Mouse (Mus musculus): ENCODE data around the gene Arhgap15. TPM values are rescaled to one million over a fixed set of nuclear protein-coding genes. Genes with fewer than 3 reads are reported as not detected.
A peak's percentile ranks its signal among the peaks of the same experiment; 100 is the strongest.

Arhgap15 gene
- total RNA-seq, 2 experiments from 2014 or later, result 0.82 to 1.0 TPM

- intact Hi-C loops (cut with DNase I), result no loop called here
- DNase-seq, result peak in 1 of 2 experiments; percentile 7
Measured at GRCm38 (mm10) chr2:43772640-43773039, 24.0 kb downstream of the Arhgap15 start.

- intact Hi-C loops (cut with DNase I), result no loop called here
Measured at GRCm38 (mm10) chr2:43782157-43782556, 33.5 kb downstream of the Arhgap15 start.

GRCm38 (mm10) chr2:43783759-43784735 lies 35.4 kb downstream of the Arhgap15 start:
- no peak for DNase-seq
- intact Hi-C loops (cut with DNase I), result no loop called here

More at GRCm38 (mm10) chr2:43782157-43782556, 33.5 kb downstream of the Arhgap15 start:
- no peak for DNase-seq

DNA sequence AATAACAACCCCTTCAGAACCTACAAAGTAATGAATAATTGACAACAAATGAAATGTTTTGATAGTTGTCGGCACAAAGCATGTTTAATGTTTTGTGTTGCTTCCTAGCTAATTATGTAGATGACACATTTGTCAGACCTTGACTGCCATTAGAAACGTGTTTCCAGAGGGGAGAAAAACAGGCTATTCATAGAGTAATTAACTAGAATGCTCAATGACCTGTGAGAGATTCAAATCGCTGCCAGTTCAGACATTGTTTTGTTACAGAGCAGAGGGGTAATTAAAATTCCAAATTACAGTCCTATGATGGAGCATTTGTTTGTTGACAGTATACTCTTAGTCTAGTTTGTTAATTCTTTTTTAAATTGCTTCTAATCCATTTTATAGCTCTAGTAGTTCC lies 37.5 kb downstream of the Arhgap15 start:
- intact Hi-C loops (cut with DNase I), result loop anchor here (5.0 kb wide), 1 partner anchor 66 kb away; no protein-coding TSS in a partner anchor
- no peak for DNase-seq

GRCm38 (mm10) chr2:43787141-43787540 lies 38.5 kb downstream of the Arhgap15 start:
- intact Hi-C loops (cut with DNase I), result loop anchor here (1.0 to 5.0 kb wide), 2 partner anchors 65 to 115 kb away; no protein-coding TSS in a partner anchor
- peak; percentile 23 to 36 for DNase-seq

DNA sequence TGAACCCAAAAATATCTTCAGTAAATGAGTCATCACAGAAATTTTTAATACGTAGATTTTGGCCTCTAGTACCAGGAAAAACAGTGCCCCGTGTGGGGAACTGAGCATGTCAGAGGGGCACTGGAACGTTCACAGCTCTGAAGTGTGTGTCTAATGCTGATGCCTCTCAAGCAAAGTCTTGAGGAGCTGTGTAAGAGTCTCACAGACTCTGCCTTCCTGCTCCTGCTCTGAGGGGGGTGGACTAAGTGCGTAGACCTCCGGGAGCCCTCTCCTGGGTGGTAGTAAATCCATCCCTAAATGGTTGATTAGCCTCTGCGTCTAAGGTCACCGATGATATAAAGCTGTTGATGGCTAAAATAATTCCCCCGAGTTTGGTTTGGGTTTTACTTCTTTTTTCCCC lies 39.9 kb downstream of the Arhgap15 start:
- no peak for DNase-seq
- intact Hi-C loops (cut with DNase I), result loop anchor here (5.0 kb wide), 1 partner anchor 64 kb away; no protein-coding TSS in a partner anchor

- no peak for DNase-seq
- intact Hi-C loops (cut with DNase I), result no loop called here
Measured at GRCm38 (mm10) chr2:43790049-43790693, 41.5 kb downstream of the Arhgap15 start.

DNA sequence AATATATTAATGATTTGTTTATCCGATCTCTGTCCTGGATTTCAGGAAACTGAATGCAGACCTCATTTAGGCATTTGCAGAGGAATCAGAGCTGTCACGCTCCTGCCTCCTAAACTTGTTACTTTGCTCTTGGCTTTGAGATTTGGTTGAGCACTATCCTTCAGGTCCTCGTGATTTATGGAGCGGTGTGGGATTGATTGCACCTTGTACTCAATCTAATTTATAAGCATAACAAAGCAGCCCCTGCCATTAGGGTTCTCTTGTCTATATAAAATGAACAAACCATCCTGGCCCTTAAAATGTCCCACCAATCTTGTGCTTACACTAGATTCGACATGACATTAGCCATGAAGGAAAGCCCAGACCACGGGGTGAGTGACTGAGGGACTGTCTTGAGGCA lies 43.0 kb downstream of the Arhgap15 start:
- DNase-seq, result no peak
- intact Hi-C loops (cut with DNase I), result no loop called here

- intact Hi-C loops (cut with DNase I), result no loop called here
Measured at GRCm38 (mm10) chr2:43793105-43793504, 44.5 kb downstream of the Arhgap15 start.

DNA sequence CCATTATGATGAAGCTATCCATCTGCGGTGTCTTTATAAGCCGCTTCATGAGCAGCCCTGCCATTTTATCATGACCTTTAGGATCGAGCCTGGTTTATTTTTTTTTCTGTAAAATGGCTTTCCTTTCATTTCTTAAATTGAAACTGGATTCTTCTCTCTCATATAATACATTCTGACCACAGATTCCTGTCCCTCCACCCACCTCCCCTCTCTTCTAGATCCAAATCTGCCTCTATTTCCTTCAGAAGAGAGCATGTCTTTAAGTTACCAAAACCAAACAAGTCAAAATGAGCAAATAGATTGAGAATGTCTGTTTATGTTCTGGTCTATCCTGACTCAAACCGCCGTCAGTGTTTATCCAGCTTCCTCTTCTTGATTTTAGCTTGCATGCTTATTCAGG lies 46.1 kb downstream of the Arhgap15 start:
- intact Hi-C loops (cut with DNase I), result no loop called here
- no peak for DNase-seq

More at GRCm38 (mm10) chr2:43793105-43793504, 44.5 kb downstream of the Arhgap15 start:
- no peak for DNase-seq

- no peak for DNase-seq
- intact Hi-C loops (cut with DNase I), result no loop called here
Measured at GRCm38 (mm10) chr2:43796448-43796847, 47.8 kb downstream of the Arhgap15 start.

DNA sequence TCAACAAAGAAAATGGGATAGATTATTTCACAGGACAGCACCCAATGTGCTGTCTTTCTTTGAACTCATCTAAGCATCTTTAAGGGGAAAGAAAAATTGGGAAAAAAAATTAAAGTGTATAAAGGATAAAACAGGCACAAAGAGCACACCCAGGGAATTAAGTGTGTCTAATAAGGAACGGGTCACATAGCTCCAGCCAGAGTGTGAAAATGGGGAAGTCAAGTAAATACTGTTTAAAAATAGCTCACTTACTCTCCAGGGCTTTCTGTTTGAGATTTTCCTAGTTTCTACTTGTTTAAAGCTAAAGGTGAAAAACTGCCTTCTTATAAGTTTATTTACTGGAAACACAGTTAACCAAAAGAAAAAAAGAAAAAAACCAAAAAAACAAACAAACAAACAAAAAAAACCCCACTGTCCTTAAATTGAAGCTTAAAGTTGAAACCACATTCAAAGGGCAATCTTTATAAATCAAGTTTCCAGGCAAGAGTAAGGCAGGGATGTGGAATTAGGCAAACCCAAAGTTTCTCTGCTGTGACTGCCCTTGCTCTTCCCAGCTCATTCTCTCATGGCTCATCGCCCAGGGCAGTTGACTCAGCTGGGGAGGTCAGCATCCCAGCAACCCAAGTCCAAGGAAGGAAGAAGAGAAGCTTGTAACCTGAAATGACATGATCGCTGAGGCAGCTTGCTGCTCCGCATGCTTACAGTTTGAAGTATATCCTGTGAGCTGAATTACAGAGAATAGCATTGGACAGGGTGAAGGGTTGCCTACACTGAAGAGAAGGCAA lies 57.5 kb downstream of the Arhgap15 start:
- intact Hi-C loops (cut with DNase I), result no loop called here
- DNase-seq, result peak; percentile 42 to 48

- intact Hi-C loops (cut with DNase I), result no loop called here
- DNase-seq, result peak; percentile 4 to 6
Measured at GRCm38 (mm10) chr2:43815896-43816787, 67.5 kb downstream of the Arhgap15 start.

- intact Hi-C loops (cut with DNase I), result no loop called here
- peak; percentile 60 to 66 for DNase-seq
Measured at GRCm38 (mm10) chr2:43816788-43817581, 68.4 kb downstream of the Arhgap15 start.

DNA sequence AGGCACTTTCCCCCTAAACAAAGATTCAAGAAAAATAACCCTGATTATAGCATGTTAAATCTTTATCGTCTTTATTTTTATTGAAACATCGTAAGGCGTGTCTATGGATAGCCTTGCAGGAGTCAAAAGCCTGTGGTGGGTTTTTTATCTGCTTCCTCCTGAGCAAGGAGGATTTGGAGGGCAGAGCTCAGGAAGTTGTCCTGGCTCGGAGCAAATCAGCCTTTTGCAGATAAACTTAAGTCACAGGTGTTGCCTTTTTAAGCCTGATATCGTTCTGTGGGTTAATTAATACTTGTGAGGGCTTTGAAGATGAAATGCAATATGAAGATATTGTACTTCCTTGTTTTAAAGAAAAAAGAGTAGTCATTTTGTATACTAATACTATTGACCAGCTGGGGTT lies 87.3 kb downstream of the Arhgap15 start:
- intact Hi-C loops (cut with DNase I), result no loop called here
- no peak for DNase-seq

GRCm38 (mm10) chr2:43841644-43842043 lies 93.0 kb downstream of the Arhgap15 start:
- intact Hi-C loops (cut with DNase I), result no loop called here

GRCm38 (mm10) chr2:43851195-43851594 lies 102.6 kb downstream of the Arhgap15 start:
- intact Hi-C loops (cut with DNase I), result loop anchor here (2.0 to 5.0 kb wide), 2 partner anchors 64 to 128 kb away; no protein-coding TSS in a partner anchor
- DNase-seq, result peak; percentile 15 to 23

More at GRCm38 (mm10) chr2:43841644-43842043, 93.0 kb downstream of the Arhgap15 start:
- DNase-seq, result peak; percentile 4 to 5

GRCm38 (mm10) chr2:43862709-43863108 lies 114.1 kb downstream of the Arhgap15 start:
- intact Hi-C loops (cut with DNase I), result no loop called here

More at GRCm38 (mm10) chr2:43862709-43863108, 114.1 kb downstream of the Arhgap15 start:
- no peak for DNase-seq

All from heart, postnatal 10 days (tissue).